Mouse (Mus musculus) hindbrain, embryonic 11.5 days (tissue): ENCODE data around the gene Rufy2. TPM values are rescaled to one million over a fixed set of nuclear protein-coding genes. Genes with fewer than 3 reads are reported as not detected.
"Not testable (repeated sequence)": the region's sequence is repeated elsewhere in the genome, so short reads cannot be mapped to it uniquely, and the experiment has no call there.

Source experiments
- ATAC-seq: fragments of 200-750 bp; cut with Nextera tagmentation; 2 replicates; pipeline ENCODE4 v1.8.0; 2017; ENCODE audit warnings: mild to moderate bottlenecking, moderate TSS enrichment, moderate library complexity; ENCODE audit not compliant: low FRiP score
- DNase-seq: peaks from one replicate; pipeline ENCODE4 v3.0.0-alpha.2; 2015; ENCODE audit warnings: low spot score
- H3K27ac ChIP-seq: fragments of 300-500 bp; sonication (generic); 2 replicates; pipeline ENCODE4 v1.5.1; 2014; ENCODE audit warnings: mild to moderate bottlenecking, low read depth, low read length
- H3K27me3 ChIP-seq: fragments of 300-500 bp; sonication (generic); 2 replicates; pipeline ENCODE4 v1.6.1; 2014; ENCODE audit warnings: mild to moderate bottlenecking, low read length, moderate library complexity, mixed read lengths; ENCODE audit not compliant: control insufficient read depth, insufficient read depth
- H3K36me3 ChIP-seq: fragments of 300-500 bp; sonication (generic); 2 replicates; pipeline ENCODE4 v1.6.1; 2014; ENCODE audit warnings: mild to moderate bottlenecking, low read length, moderate library complexity, mixed read lengths; ENCODE audit not compliant: control insufficient read depth, insufficient read depth
- H3K4me1 ChIP-seq: fragments of 300-500 bp; sonication (generic); replicated peaks from 2 replicates; pipeline ENCODE4 v1.6.1; 2014; ENCODE audit warnings: low read length, mixed read lengths; ENCODE audit not compliant: control insufficient read depth, insufficient read depth
- H3K4me2 ChIP-seq: fragments of 300-500 bp; sonication (generic); replicated peaks from 2 replicates; pipeline ENCODE4 v1.6.1; 2014; ENCODE audit warnings: mild to moderate bottlenecking, low read depth, low read length
- H3K4me3 ChIP-seq: fragments of 300-500 bp; sonication (generic); 2 replicates; pipeline ENCODE4 v1.5.1; 2014; ENCODE audit warnings: low read depth, low read length
- H3K9ac ChIP-seq: fragments of 300-500 bp; sonication (generic); 2 replicates; pipeline ENCODE4 v1.6.1; 2014; ENCODE audit warnings: low read depth, low read length
- H3K9me3 ChIP-seq: fragments of 300-500 bp; sonication (generic); 2 replicates; pipeline ENCODE4 v1.6.1; 2016; ENCODE audit warnings: low read length; ENCODE audit not compliant: control insufficient read depth
- WGBS: fragments of 180-500 bp; shearing (Covaris S2); extraction: QIAGEN DNeasy Blood & Tissue Kit; methylation state at CpG from one replicate; pipeline ENCODE4 v1.1.7; 2014; 5-methylcytosine and 5-hydroxymethylcytosine counted together
- polyA plus RNA-seq: library from polyadenylated mRNA; unstranded; fragments of >200 nt; fragmentation: Nextera tagmentation; extraction: Ambion mirVana; gene quantifications from 2 replicates; pipeline ENCODE4 v1.2.1, GENCODE M21; 2014

Rufy2 gene
- polyA plus RNA-seq, 1 experiment from 2014 or later, result 35.0 TPM

DNA sequence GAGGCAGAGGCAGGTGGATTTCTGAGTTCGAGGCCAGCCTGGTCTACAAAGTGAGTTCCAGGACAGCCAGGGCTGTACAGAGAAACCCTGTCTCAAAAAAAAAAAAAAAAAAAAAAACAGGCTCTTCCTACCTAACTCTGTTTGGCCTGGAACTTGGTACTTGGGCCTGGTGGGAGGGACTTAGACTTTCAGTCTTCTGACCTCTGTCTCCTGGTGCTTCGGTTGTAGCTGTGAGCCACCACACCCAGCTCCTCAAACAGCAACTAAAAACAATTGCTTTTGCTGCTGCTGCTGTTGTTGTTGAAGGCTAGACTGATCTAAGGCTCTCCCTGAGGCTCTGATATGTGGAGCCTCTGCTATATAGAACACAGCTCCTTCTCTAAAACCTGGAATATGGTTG, 69.1 kb downstream of the Rufy2 start:
- H3K9me3 ChIP-seq, result no peaks in the 10 kb centered on the region
- DNase-seq (no peak), ATAC-seq (no peak)
- no peaks in the 10 kb centered on the region for H3K27me3 ChIP-seq
- no peak overlapping the region for H3K9ac ChIP-seq
- no peaks in the 10 kb centered on the region for H3K36me3 ChIP-seq
- H3K4me1 ChIP-seq, result no peaks in the 10 kb centered on the region
- 89% methylated on average over 1 of the region's 2 CpGs for WGBS
- H3K4me2 ChIP-seq, result no peak overlapping the region
- no peak overlapping the region for H3K27ac ChIP-seq
- no peak overlapping the region for H3K4me3 ChIP-seq

DNA sequence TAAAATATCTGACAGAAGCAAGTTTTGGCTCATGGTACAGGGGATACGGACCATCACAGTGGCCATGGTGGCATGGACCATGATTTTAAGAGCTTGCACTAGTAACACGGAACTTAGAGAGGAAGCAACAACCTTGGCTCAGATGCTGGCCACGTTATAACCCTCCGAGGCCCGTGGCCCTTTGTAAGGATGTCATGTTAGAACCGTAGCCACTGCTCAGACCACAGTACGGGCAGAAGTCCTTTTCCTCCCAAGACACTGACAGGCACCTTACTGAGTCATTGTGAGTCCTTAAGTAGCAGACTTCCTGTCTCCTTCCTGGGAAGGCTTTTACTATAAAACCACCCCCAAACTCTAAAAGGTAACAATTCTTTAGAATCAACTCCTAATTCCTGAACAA, 71.2 kb downstream of the Rufy2 start:
- H3K4me3 ChIP-seq, result no peak overlapping the region
- no peak for DNase-seq
- no peaks in the 10 kb centered on the region for H3K4me1 ChIP-seq
- no peak overlapping the region for H3K9ac ChIP-seq
- no peak overlapping the region for H3K27ac ChIP-seq
- H3K36me3 ChIP-seq, result no peaks in the 10 kb centered on the region
- no peak for ATAC-seq
- H3K27me3 ChIP-seq, result no peaks in the 10 kb centered on the region
- WGBS, result 83% methylated on average over 7 of the region's 7 CpGs
- H3K4me2 ChIP-seq, result no peak overlapping the region
- H3K9me3 ChIP-seq, result no peaks in the 10 kb centered on the region

GRCm38 (mm10) chr10:63052011-63052410, 72.0 kb downstream of the Rufy2 start:
- Histone ChIP-seq H3K4me3 (no peak overlapping the region), H3K27me3 (no peaks in the 10 kb centered on the region), H3K27ac (no peak overlapping the region), H3K9ac (no peak overlapping the region), H3K9me3 (no peaks in the 10 kb centered on the region), H3K4me1 (no peaks in the 10 kb centered on the region), H3K36me3 (no peaks in the 10 kb centered on the region), H3K4me2 (no peak overlapping the region)
- DNase-seq (no peak), ATAC-seq (no peak)
- 88% methylated on average over 6 of the region's 6 CpGs for WGBS

- Histone ChIP-seq H3K9me3 (no peaks in the 10 kb centered on the region), H3K36me3 (no peaks in the 10 kb centered on the region), H3K4me1 (no peaks in the 10 kb centered on the region), H3K4me2 (no peak overlapping the region), H3K27me3 (no peaks in the 10 kb centered on the region), H3K27ac (no peak overlapping the region), H3K4me3 (no peak overlapping the region), H3K9ac (no peak overlapping the region)
- 57% methylated on average over 6 of the region's 6 CpGs for WGBS
- DNase-seq (no peak), ATAC-seq (no peak)
These were observed 73.0 kb downstream of the Rufy2 start for GRCm38 (mm10) chr10:63053007-63053406.

- not testable (repeated sequence) for H3K4me1 ChIP-seq, ATAC-seq
- 94% methylated on average over 6 of the region's 6 CpGs for WGBS
These were observed 74.0 kb downstream of the Rufy2 start for GRCm38 (mm10) chr10:63054071-63054470.

GRCm38 (mm10) chr10:63054586-63054985, 74.6 kb downstream of the Rufy2 start:
- no peaks in the 10 kb centered on the region for H3K36me3 ChIP-seq
- ATAC-seq, result no peak
- H3K9ac ChIP-seq, result no peak overlapping the region
- no peak overlapping the region for H3K27ac ChIP-seq
- H3K4me2 ChIP-seq, result no peak overlapping the region
- H3K27me3 ChIP-seq, result no peaks in the 10 kb centered on the region
- no peak overlapping the region for H3K4me3 ChIP-seq
- 68% methylated on average over 2 of the region's 2 CpGs for whole genome bisulfite sequencing
- H3K9me3 ChIP-seq, result no peaks in the 10 kb centered on the region
- H3K4me1 ChIP-seq, result no peaks in the 10 kb centered on the region
- no peak for DNase-seq

More at GRCm38 (mm10) chr10:63054071-63054470, 74.0 kb downstream of the Rufy2 start:
- not testable (repeated sequence) for DNase-seq, H3K36me3 ChIP-seq, H3K9ac ChIP-seq, H3K27ac ChIP-seq, H3K27me3 ChIP-seq, H3K9me3 ChIP-seq, H3K4me3 ChIP-seq, H3K4me2 ChIP-seq

- no peaks in the 10 kb centered on the region for H3K36me3 ChIP-seq
- no peaks in the 10 kb centered on the region for H3K4me1 ChIP-seq
- no peak for DNase-seq
- no peak overlapping the region for H3K9ac ChIP-seq
- no peak for ATAC-seq
- H3K9me3 ChIP-seq, result no peaks in the 10 kb centered on the region
- no peak overlapping the region for H3K27ac ChIP-seq
- H3K4me3 ChIP-seq, result no peak overlapping the region
- 38% methylated on average over 24 of the region's 24 CpGs for WGBS
- no peak overlapping the region for H3K4me2 ChIP-seq
- H3K27me3 ChIP-seq, result no peaks in the 10 kb centered on the region
These were observed 77.1 kb downstream of the Rufy2 start for GRCm38 (mm10) chr10:63056966-63057750.

- Histone ChIP-seq H3K4me2 (no peak within 1 kb of the TSS), H3K9ac (no peak within 1 kb of the TSS), H3K9me3 (no peaks in the 10 kb centered on the region), H3K36me3 (no peaks in the 10 kb centered on the region), H3K4me1 (no peaks in the 10 kb centered on the region), H3K27ac (no peak within 1 kb of the TSS), H3K27me3 (no peaks in the 10 kb centered on the region), H3K4me3 (no peak within 1 kb of the TSS)
- no peak for ATAC-seq
- no peak for DNase-seq
- 90% methylated on average over 2 of the region's 2 CpGs for WGBS
These were observed 79.8 kb downstream of the Rufy2 start, which contains the start of gene Pbld1 for GRCm38 (mm10) chr10:63059862-63060261. TSS of gene Pbld1 (plus strand) at chr10:63060162.

- H3K4me3 ChIP-seq, result no peak overlapping the region
- no peak overlapping the region for H3K4me2 ChIP-seq
- H3K9me3 ChIP-seq, result no peaks in the 10 kb centered on the region
- H3K9ac ChIP-seq, result no peak overlapping the region
- ATAC-seq, result no peak
- no peaks in the 10 kb centered on the region for H3K4me1 ChIP-seq
- 86% methylated on average over 11 of the region's 11 CpGs for WGBS
- H3K27ac ChIP-seq, result no peak overlapping the region
- H3K36me3 ChIP-seq, result no peaks in the 10 kb centered on the region
- no peaks in the 10 kb centered on the region for H3K27me3 ChIP-seq
- no peak for DNase-seq
These were observed 80.4 kb downstream of the Rufy2 start for GRCm38 (mm10) chr10:63060406-63060805.
